Mouse (Mus musculus) kidney, adult 2 months (tissue): Measurements from ENCODE around the gene Medag.

Experiments
- CTCF ChIP-seq: fragments of 200-500 bp; conservative IDR thresholded peaks from 2 replicates; pipeline ENCODE4 v1.5.1; 2011; ENCODE audit warnings: low read depth, mild to moderate bottlenecking, control low read depth, low read length, moderate library complexity, mixed read lengths; ENCODE audit not compliant: insufficient read depth, insufficient read length
- POLR2A ChIP-seq: fragments of 200-500 bp; IDR thresholded peaks from one replicate; pipeline ENCODE4 v1.6.1; 2011; ENCODE audit warnings: low read depth, low read length, control low read depth

DNA sequence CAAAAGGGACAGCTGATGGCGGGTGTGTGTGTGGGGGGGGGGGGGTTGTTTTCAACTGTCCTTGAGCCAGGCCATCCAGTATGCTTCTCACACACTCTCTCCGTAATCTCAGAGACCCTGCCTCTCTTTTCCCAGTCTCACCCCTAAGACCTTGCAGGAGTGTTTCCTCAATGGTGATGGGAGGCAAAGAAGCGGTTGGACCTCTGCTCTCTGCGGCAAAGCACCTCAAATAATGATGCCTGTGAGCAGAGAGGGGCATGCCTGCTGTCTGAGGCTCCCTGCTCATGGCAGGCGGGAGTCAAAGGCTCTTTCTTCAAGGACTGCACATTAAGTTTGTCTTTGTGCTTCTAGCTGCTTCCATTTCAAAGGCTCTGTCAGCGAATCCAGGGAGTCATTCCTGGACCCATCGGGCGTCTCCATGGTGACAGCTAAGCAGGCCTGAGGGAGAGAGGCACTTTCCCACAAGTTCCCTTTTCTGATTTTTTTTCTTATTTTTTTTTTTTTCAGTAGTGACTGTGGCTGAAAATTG is 31.1 kb upstream of the Medag start:
- TF ChIP-seq CTCF (no peak), POLR2A (no peak)
